Mouse (Mus musculus): ENCODE results near the gene Xlr3b.

- TF ChIP-seq HCFC1 (IDR thresholded peaks at IDR 0.05; ENCODE audit: borderline replicate concordance, insufficient read depth, low read length) (no peak), MAFK (IDR thresholded peaks at IDR 0.05; ENCODE audit: insufficient read depth, low read depth, low read length) (no peak), ZC3H11A (IDR thresholded peaks at IDR 0.05; ENCODE audit: borderline replicate concordance, low read depth, low read length) (no peak), ZNF384 (IDR thresholded peaks at IDR 0.05; ENCODE audit: low read depth, low read length) (no peak), CHD2 (IDR thresholded peaks at IDR 0.05; ENCODE audit: low read depth, low read length) (no peak)
These were observed 36.7 kb downstream of the Xlr3b start for GRCm38 (mm10) chrX:73228606-73229214.

Measured in ES-E14 (cell line).